Mouse (Mus musculus) embryonic stem cell, embryonic (primary cell): ENCODE results near the gene Unc13a.

Experiments used
- CTCF ChIA-PET, 4 experiments: fragments of 300-600 bp in 2 of 4; fragments of 350-600 bp in 2 of 4; sonication (Branson Sonifier 250); formaldehyde crosslinking; loops; one replicate each; lab custom pipeline; 2022; ENCODE audit warnings: inconsistent platforms in 2 of 4; lab: Charles Lee
- POLR2A ChIA-PET, 4 experiments: fragments of 300-600 bp in 2 of 4; fragments of 350-600 bp in 2 of 4; sonication (Branson Sonifier 250); formaldehyde crosslinking; loops; one replicate each; lab custom pipeline; 2022; ENCODE audit warnings: antibody characterized with exemption in 4 of 4, inconsistent platforms in 1 of 4; lab: Charles Lee

Gene Unc13a

GRCm38 (mm10) chr8:71671549-71671965, at the start of gene Unc13a:
Gene Unc13a, minus strand, starts transcription at chr8:71671757.
- POLR2A ChIA-PET = interaction anchor here (0.8 to 7.2 kb wide), 23 partner anchors 8 to 647 kb away, joined by 3 to 45 read pairs (median 5); partner anchors contain the start of genes B3gnt3 (in 1 of the 4), Colgalt1 (in 1 of the 4), Klf2 (in 1 of the 4) and Pgls (in 1 of the 4)
- CTCF ChIA-PET = interaction anchor here in 3 of 4 experiments (0.6 to 1.6 kb wide), 3 partner anchors 14 to 153 kb away, joined by 4 to 7 read pairs (median 5); partner anchors contain the start of gene B3gnt3 (in 1 of the 3)

DNA sequence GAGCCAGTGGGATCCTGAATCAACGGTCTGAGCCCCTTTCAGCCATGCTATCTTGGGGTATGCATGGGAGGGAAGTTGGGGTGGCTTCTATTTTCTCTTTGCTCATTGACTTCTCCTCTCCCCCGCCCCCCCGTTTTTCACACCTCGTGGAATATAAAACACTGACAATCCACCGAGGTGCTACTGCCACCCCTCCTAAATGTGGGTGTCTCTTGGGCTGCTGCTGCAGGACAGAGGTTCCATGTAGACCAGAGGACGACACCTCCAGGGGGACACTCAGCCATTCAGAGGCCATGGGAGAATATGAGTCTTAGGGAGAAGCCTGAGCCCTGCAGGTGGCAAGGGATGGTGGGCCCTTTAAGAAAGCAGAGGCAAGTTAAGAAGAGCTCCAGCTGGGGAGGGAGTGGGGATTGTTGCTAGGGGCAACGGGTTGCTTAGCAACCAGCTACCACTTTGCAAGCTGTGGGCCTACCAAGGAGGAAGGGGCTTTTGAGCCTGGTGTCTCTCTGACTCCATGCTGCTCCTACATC, 48.4 kb upstream of the Unc13a start:
- ChIA-PET CTCF (interaction anchor here in 1 of 4 experiments (1.7 kb wide), 1 partner anchor 11 kb away, joined by 4 read pairs; no protein-coding TSS in a partner anchor), POLR2A (interaction anchor here in 2 of 4 experiments (0.7 to 0.9 kb wide), 2 partner anchors 30 to 49 kb away, joined by 3 to 4 read pairs; partner anchors contain the start of gene Unc13a (in 1 of the 2))

- POLR2A ChIA-PET = no interaction called here
- CTCF ChIA-PET = no interaction called here
Observed at GRCm38 (mm10) chr8:71719218-71719617, 47.7 kb upstream of the Unc13a start.

GRCm38 (mm10) chr8:71718252-71718651, 46.7 kb upstream of the Unc13a start:
- ChIA-PET POLR2A (interaction anchor here in 1 of 4 experiments (0.6 kb wide), 1 partner anchor 1208 kb away, joined by 4 read pairs; no protein-coding TSS in a partner anchor), CTCF (interaction anchor here in 1 of 4 experiments (1.1 kb wide), 1 partner anchor 9 kb away, joined by 3 read pairs; no protein-coding TSS in a partner anchor)

DNA sequence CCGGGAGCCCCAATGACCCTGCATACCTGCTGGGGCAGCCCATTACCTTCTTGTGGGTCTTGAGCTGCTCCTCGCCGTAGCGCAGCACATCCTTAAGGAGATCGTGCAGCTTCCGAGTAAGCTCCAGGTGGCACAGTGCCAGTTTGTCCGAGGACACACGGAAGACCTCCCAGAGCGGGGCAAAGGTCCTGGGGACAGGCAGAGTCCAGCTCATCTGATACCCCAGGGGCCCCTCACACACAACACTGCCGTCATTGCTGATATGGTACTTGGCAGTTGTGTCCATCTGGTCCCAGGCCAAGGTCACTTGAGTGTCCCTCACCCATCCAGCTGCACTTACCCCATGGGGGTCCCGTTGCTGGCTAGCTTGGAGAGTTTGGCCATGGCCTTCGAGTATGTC, 45.5 kb upstream of the Unc13a start:
- POLR2A ChIA-PET = interaction anchor here in 3 of 4 experiments (0.7 to 2.0 kb wide), 17 partner anchors 8 to 617 kb away, joined by 3 to 16 read pairs (median 4); partner anchors contain the start of genes Fcho1 (in 3 of the 3), Slc27a1 (in 1 of the 3), Tmem221 (in 1 of the 3) and Unc13a (in 1 of the 3)

DNA sequence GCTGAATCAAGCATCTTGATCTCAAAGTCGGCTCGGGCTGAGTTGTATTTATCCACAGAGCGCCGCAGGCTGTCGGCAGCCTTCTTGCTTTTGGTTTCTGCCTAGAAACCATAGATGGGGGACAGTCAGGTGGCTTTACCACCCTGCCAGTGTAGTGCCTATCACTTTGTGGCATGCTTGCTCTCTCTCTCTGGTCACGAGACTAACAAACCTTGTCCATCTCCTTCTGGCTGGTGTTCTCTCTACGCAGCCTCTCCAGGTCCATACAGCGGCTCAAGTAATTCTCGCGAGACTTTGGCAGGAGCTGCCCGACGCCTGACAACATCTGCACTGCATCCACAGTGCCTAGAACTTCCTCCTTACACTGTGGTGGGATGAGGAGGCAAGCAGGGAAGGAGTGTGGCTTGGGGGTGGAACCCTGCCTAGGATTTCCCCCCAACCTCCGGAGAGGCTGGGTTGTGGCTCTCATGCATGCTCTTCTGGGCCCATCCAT, 45.0 kb upstream of the Unc13a start:
- POLR2A ChIA-PET = interaction anchor here in 3 of 4 experiments (0.7 to 2.0 kb wide), 19 partner anchors 8 to 618 kb away, joined by 3 to 16 read pairs (median 3); partner anchors contain the start of genes Fcho1 (in 3 of the 3), Slc27a1 (in 1 of the 3), Tmem221 (in 1 of the 3) and Unc13a (in 1 of the 3)
- CTCF ChIA-PET = interaction anchor here in 3 of 4 experiments (0.6 to 1.4 kb wide), 11 partner anchors 9 to 388 kb away, joined by 3 to 8 read pairs (median 4); partner anchors contain the start of genes B3gnt3 (in 1 of the 3), Fcho1 (in 1 of the 3) and Mrpl34 (in 1 of the 3)

More for the DNA sequence above, 45.5 kb upstream of the Unc13a start:
- CTCF ChIA-PET = interaction anchor here (0.6 to 1.4 kb wide), 11 partner anchors 8 to 388 kb away, joined by 3 to 8 read pairs (median 3); partner anchors contain the start of genes B3gnt3 (in 1 of the 4) and Fcho1 (in 1 of the 4)

DNA sequence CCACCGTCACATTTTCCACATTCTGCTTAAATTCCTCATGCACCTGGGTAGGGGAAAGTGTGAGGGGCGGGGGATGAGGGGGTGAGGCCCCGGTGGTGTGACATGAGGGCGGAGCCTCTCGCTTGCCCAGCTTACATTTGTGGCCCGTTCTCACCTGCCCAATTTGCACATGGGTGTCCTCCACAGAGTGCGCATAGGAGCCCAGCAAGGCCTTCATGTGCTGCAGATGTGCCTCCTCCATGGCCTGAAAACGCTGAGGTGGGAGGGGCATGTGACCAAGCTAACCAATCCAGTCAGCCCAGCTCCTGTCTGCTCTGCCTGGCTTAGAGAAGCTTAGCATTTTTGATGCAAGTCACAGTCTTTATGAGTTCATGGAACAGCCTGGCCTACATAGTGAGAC, 44.0 kb upstream of the Unc13a start:
- CTCF ChIA-PET = interaction anchor here in 1 of 4 experiments (0.8 kb wide), 1 partner anchor 13 kb away, joined by 5 read pairs; no protein-coding TSS in a partner anchor
- POLR2A ChIA-PET = interaction anchor here in 3 of 4 experiments (0.7 to 2.1 kb wide), 7 partner anchors 10 to 157 kb away, joined by 3 to 8 read pairs (median 3); partner anchors contain the start of genes Fcho1 (in 3 of the 3), B3gnt3 (in 1 of the 3) and Tmem221 (in 1 of the 3)

- ChIA-PET POLR2A (interaction anchor here in 2 of 4 experiments (1.1 to 1.5 kb wide), 2 partner anchors 14 kb away, joined by 4 to 5 read pairs; partner anchors contain the start of gene Fcho1 (in 2 of the 2)), CTCF (interaction anchor here in 3 of 4 experiments (0.6 to 4.6 kb wide), 4 partner anchors 20 to 149 kb away, joined by 3 to 20 read pairs (median 6); no protein-coding TSS in a partner anchor)
Observed at GRCm38 (mm10) chr8:71711574-71711973, 40.0 kb upstream of the Unc13a start.

DNA sequence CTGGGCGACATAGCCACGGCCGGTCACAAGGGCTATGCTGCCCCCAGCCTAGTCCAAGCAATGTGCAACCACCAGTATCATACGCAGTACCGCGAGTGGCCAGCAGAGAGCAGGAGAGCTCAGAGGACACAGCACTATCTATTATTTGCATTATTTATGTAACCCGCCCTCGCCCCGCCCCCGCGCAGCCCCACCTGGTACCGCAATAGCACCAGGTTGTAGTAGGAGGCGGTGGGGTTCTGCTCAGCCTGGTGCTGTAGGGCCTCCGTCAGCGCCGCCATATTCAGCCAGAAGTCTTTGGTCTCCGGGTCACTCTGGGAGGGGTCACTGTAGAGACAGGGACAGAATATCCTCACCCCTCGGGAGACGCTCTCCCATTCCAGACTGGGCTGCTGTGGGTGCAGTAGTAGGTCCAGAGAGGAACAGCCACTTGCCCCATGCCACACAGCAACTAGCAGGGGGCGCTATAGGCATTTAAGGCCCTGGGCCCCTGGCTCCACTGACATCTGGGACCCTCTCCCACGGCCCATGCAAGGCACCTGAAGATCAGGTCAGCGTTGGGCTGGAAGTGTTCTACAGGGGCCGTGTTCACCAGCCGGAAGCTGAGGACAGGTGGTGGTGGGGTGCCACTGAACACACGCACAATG, 38.4 kb upstream of the Unc13a start:
- ChIA-PET POLR2A (interaction anchor here in 3 of 4 experiments (0.6 to 3.1 kb wide), 16 partner anchors 12 to 804 kb away, joined by 3 to 16 read pairs (median 5); partner anchors contain the start of genes Fcho1 (in 3 of the 3) and Map1s (in 1 of the 3)), CTCF (interaction anchor here (0.5 to 4.6 kb wide), 43 partner anchors 8 to 1274 kb away, joined by 3 to 28 read pairs (median 4); partner anchors contain the start of genes Fcho1 (in 2 of the 4), Jak3 (in 2 of the 4), Ap1m1 (in 1 of the 4) and B3gnt3 (in 1 of the 4))

GRCm38 (mm10) chr8:71709134-71709799, 37.7 kb upstream of the Unc13a start:
- CTCF ChIA-PET = interaction anchor here (0.5 to 4.6 kb wide), 50 partner anchors 9 to 1805 kb away, joined by 3 to 28 read pairs (median 4); partner anchors contain the start of genes Jak3 (in 3 of the 4), Fcho1 (in 2 of the 4), Ap1m1 (in 1 of the 4) and Insl3 (in 1 of the 4)
- POLR2A ChIA-PET = interaction anchor here in 3 of 4 experiments (0.6 to 3.1 kb wide), 17 partner anchors 12 to 804 kb away, joined by 3 to 16 read pairs (median 5); partner anchors contain the start of genes Fcho1 (in 3 of the 3) and Map1s (in 1 of the 3)

- ChIA-PET CTCF (interaction anchor here (0.5 to 4.6 kb wide), 36 partner anchors 9 to 550 kb away, joined by 3 to 28 read pairs (median 4); partner anchors contain the start of genes Fcho1 (in 3 of the 4), Jak3 (in 2 of the 4), Insl3 (in 1 of the 4) and Tmem221 (in 1 of the 4)), POLR2A (interaction anchor here in 3 of 4 experiments (0.5 to 3.1 kb wide), 14 partner anchors 9 to 802 kb away, joined by 3 to 16 read pairs (median 4); partner anchors contain the start of genes Map1s (in 1 of the 3) and Unc13a (in 1 of the 3))
Observed at GRCm38 (mm10) chr8:71707874-71708273, 36.3 kb upstream of the Unc13a start.

DNA sequence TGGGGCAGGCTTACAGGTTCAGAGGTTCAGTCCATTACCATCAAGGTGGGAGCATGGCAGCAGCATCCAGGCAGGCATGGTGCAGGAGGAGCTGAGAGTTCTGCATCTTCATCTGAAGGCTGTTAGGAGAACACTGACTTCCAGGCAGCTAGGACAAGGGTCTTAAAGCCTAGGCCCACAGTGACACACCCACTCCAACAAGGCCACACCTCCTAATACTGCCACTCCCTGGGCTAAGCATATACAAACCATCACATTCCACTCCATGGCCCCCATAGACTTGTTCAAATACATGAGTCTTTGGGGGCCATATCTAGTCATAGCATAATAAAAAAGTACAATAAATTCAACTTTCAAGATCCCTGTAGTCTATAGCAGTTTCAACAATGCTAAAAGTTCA, 31.8 kb upstream of the Unc13a start:
- CTCF ChIA-PET = interaction anchor here in 2 of 4 experiments (0.6 to 1.4 kb wide), 3 partner anchors 18 to 686 kb away, joined by 4 to 5 read pairs (median 4); partner anchors contain the start of gene Fcho1 (in 1 of the 2)
- POLR2A ChIA-PET = interaction anchor here in 2 of 4 experiments (1.4 to 2.4 kb wide), 4 partner anchors 11 to 17 kb away, joined by 3 to 10 read pairs (median 6); no protein-coding TSS in a partner anchor

DNA sequence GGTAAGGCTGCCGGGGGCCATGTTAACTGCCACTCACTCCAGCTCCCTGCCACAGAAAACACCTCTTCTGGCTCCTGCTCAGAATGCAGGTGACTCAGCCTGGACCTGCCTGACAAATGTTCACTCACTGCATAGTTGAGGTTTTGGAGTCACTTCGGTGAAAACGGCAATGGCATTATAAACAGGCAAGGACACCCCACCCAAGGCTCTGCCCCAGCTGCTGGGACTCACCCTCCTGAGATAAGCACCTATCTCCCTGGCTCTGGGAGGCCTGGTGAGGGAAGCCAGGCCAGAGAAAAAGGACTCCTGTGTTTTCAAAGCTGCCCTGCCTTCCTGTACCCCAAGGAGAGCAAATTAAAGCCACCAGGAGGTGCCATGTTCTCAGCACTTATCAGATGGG, 31.4 kb upstream of the Unc13a start:
- CTCF ChIA-PET = interaction anchor here in 2 of 4 experiments (0.6 to 2.6 kb wide), 9 partner anchors 17 to 686 kb away, joined by 3 to 16 read pairs (median 4); partner anchors contain the start of gene Fcho1 (in 2 of the 2)
- POLR2A ChIA-PET = interaction anchor here in 2 of 4 experiments (1.2 to 2.4 kb wide), 9 partner anchors 10 to 268 kb away, joined by 3 to 10 read pairs (median 4); no protein-coding TSS in a partner anchor

DNA sequence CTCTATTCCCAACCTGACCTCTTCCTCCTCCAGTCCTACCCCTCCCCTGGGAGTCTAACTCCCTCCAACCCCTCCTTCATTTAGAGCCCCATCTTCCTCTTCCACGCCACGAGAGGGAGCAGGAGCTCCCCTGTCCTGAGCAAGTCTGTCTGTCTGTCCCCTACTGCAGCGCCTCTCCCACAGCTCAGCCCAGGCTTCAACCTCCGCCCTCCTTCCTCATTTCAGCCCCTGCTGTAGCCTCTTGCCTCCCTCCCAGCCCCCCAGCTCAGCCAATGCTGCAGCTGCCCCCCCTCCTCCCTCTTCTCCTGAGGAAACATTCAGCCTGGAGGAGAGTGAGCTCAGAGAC, 30.5 kb upstream of the Unc13a start:
- CTCF ChIA-PET = interaction anchor here in 3 of 4 experiments (0.6 to 2.6 kb wide), 18 partner anchors 15 to 513 kb away, joined by 3 to 16 read pairs (median 4); partner anchors contain the start of genes Fcho1 (in 2 of the 3) and Unc13a (in 1 of the 3)
- POLR2A ChIA-PET = interaction anchor here in 3 of 4 experiments (0.7 to 2.4 kb wide), 14 partner anchors 10 to 1927 kb away, joined by 3 to 10 read pairs (median 4); partner anchors contain the start of gene Gm20422 (in 1 of the 3)

GRCm38 (mm10) chr8:71701414-71702086, 30.0 kb upstream of the Unc13a start, which contains the start of gene B3gnt3:
Gene B3gnt3, minus strand, starts transcription at chr8:71701789.
- POLR2A ChIA-PET = interaction anchor here in 3 of 4 experiments (0.7 to 2.4 kb wide), 12 partner anchors 11 to 224 kb away, joined by 3 to 10 read pairs (median 3); no protein-coding TSS in a partner anchor
- CTCF ChIA-PET = interaction anchor here (0.5 to 2.6 kb wide), 21 partner anchors 8 to 513 kb away, joined by 3 to 16 read pairs (median 4); partner anchors contain the start of genes Fcho1 (in 1 of the 4) and Unc13a (in 1 of the 4)
